Mouse (Mus musculus): ENCODE results near the gene A1cf.

Gene A1cf

GRCm38 (mm10) chr19:31954267-31954666 is 85.7 kb downstream of the A1cf start:
- DNase-seq = no peak

DNA sequence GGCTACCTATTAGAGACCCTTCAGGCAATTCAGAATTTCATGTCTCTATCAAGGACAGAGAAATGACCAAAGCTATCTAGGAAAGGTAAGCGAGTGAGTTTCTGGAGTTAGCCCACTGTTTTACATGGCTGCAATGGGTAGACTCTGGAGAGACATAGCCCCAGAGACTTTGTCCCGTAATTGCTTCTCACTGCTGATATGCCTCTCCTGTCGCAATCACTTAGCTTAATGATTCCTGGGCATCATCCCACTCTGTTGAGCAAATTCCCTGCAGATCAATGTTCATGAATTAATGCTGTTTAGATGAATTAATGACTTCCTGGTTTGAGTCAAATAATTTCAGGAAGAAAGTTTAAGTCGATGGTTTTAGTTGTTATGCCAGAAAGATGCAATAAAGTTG is 86.1 kb downstream of the A1cf start:
- no peak for DNase-seq

DNA sequence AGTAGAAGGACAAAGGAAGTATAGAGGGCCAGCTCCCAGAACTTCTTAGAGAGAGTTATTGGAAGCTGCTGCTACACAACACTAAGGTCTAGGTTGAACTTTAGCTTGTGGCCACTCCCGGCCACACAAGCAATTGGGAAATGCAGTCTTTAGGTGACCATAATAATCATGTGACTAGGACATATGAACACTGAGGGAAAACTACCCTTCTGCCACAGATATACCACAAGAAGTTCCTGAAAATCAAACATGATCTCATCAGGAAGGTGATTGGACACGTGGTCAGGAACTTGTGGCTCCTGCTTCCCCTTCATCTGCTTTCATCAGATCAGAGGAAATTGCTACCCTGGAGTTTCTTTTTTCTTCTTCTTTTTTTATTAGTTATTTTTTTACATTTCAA is 87.8 kb downstream of the A1cf start:
- no peak for DNase-seq

DNA sequence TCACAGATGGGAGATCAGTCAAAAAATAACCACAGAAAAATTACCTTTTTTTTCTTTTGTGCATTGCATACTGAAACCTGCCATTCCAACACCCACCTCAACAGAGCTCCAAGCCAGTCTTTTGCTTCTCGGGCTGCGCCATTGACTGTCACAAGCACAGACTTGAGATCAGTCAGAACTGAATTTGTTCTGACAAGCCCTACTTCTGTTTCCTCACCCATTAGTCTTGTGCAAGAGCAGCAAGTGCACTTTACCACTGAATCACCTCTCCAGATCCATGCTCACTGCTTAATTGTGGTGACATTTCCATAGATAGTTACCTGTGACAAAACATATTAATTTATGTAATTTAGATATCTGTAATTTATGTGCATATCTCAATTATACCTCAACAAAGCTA is 91.9 kb downstream of the A1cf start:
- DNase-seq = no peak

DNA sequence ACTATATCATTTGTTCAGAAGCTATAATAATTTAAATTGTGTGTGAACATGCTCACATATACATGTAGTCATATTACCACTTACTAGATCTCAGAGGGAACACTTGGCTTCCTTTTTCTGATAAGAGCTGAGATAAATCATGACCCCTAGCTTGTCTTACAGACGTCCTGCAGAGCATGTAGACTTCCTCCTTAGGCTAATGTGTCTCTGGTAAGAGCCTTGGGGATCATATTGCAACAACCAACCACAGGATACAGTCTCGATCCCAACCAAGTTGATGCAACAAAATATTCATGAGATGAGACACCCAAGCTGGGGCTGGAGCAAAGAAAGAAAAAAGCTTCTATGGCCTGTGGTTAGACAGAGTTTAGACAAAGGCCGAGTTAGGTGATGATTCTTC is 94.6 kb downstream of the A1cf start:
- DNase-seq = no peak

DNA sequence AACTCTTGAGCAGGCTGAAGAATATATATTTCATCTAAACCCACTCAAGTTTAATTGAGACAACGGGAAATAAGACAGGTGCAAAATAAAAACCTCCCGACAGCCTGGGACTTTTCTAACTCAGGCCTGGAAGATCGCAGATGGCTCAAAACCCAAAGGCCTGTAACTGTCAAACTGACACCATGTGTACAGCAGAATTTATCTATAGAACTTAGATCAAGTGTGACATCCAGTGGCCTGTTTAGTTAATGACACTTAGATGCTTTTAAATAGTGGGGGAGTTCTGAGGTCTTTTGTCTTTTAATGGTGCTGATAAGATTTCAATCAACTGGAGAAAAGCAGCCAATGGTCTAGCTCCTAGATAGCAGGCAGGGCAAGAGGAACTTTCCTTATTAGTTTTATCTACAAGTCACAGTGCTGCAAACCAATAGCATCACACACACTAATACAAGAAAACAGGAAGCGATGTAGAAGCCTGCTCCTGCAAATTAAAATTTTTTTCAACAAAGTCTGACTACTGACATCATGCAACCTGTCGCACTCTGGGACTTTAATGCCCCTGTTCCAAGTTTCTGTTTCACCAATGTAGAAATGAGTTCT is 99.5 kb downstream of the A1cf start:
- no peak for DNase-seq

DNA sequence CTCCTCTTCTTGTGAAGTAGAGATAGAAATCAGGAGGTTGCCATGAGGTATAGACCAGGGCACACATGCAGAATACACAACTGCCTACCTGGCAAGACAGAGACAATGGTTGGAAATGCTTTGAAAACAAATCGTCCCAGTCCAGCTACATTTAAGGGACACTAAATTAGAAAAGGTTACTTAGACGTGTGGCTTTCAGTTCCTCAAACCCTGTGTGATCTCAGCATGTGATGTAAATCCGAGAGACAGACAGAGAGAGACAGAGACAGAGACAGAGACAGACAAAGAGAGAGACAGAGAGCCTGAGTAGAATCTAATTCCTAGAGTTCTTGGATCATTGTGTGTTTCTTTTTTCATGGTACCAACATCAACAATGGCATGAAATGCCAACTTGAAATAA is 102.8 kb downstream of the A1cf start:
- DNase-seq = no peak

DNA sequence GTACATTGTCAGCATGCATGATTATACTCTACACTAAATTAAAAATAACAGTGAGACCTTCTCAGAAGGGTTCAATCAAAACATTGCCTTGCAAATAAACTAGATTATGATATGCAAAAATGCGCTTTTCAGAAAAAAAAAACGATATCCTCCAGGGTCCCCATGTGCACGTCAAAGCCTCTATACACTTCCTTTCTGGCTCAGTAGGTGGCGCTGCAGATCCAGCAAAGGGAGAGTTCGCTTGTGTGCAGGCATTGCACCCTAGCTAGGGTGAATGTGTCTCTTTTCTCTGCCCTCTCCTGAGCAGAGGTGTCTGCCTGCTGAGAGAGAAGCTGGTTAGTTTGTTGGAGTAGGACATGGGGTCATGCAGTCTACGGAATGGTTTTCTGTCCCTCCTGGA is 103.4 kb downstream of the A1cf start:
- peak; percentile 77 to 89 for DNase-seq

- DNase-seq = no peak
These were observed 107.3 kb downstream of the A1cf start for GRCm38 (mm10) chr19:31975882-31976281.

DNA sequence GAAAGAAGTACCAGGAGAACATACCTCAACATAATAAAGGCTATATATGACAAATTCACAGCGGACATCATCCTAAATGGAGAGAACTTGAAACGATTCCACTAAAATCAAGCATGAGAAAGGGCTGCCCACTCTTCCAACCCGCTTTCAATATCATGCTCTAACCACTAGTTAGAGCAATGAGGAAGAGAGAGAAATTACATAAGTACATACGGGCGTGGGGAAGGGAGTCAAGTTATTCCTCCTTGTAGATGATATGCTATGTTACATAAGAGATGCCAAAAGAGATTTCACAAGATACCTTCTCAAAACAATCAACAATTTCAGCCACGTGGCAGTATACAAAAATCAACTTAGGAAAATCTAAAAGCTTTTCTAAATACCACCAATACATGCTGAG is 122.5 kb downstream of the A1cf start:
- DNase-seq = no peak

GRCm38 (mm10) chr19:31996916-31997315 is 128.4 kb downstream of the A1cf start:
- DNase-seq = no peak

All from cerebellum, postnatal 25 days (tissue).